Mouse (Mus musculus): ENCODE results near the gene D1Pas1. TPM values are rescaled to one million over a fixed set of nuclear protein-coding genes. Genes with fewer than 3 reads are reported as not detected.

Gene D1Pas1
- polyA plus RNA-seq (2016; fragmentation: Nextera tagmentation; extraction: Ambion mirVana), result 0.09 and 0.16 TPM in 2 replicates

DNA sequence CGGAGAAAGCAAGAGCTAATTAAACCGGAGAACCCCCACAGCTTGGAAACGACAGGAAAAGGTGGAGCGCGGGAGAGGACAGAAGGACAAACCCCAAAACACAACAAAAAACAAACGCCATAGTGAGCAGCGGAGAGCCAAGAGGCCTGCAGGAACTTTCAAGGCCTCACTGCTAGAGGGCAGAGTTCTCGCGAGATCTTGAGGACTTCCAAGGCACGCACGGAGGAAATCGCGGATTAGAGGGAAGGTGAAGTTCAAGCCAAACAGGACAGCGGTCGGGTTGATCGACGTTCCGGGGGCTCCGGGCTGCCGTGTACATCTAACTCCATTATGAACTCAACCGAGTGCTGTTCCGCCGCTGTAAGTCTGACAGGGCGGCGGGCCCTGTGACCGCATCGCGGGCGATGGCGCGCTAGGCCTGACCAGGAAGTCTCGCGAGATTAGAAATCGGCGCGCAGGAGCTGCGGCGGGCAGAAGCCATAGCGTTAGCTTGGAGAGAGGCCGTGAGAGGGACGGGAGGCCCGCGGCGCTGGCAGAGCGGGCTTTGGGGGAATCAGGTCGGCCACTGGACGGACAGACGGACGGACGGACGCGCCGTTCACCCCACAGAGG is at the start of gene D1Pas1:
TSS of gene D1Pas1 (plus strand) at position 216 of the 612 bp plus-strand sequence.
- Histone ChIP-seq H3K9me3 (replicated peaks) (peaks cover 17% of the 10 kb centered on the region; the same call in 1 of the 2 replicates), H3K36me3 (peaks cover 4% of the 10 kb centered on the region; the same call in 1 of the 2 replicates), H3K27ac (no peak within 1 kb of the TSS), H3K27me3 (ENCODE audit: low read depth, poor library complexity, severe bottlenecking) (no peaks in the 10 kb centered on the region), H3K4me3 (0 out of 2 replicates have a peak within 1 kb of the TSS, but pooled peaks have one; percentile 4), H3K4me1 (no peaks in the 10 kb centered on the region)
- DNase-seq (ENCODE audit: low spot score), result no peak
- 72% methylated on average over 53 of the region's 53 CpGs for WGBS

DNA sequence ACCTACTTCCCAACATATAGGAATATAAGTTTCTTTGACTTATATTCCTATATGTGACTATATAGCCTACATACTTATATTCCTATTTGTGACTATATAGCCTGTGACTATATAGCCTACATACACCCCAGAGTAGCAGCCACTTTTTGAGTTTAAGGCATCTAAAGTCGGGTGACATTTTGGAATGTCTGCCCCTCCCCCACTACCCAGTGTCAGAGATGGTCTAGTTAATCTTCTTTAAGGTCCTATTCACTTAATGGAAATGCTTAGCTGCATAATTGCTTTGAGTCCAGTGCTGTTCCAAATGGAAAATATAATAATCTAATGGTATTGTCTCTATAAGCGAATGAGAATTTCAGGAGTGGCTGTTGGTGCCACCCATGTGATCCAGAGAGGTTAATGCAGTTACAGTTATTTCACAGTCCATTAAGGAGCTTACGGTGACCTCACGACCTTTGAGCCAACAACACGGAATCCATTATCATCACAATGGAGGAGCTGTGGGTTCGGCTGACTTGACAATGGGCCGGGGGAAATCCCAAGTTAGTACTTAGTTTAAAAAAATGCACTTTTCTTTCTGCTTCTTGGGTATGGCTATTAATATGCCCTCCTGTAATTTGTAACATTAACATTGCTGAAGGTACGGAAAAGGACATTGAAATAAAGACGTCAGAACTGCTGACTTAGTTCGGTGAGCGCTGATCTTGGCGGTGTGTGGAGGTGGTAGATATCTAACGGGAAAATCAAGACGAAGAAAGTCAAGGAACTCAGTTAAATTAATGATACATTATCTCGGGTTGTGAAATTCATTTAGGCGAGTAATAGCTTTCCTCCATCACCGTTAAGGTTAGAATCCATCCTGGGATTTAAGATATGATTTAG is 44.5 kb upstream of the D1Pas1 start:
- no peak for DNase-seq (ENCODE audit: low spot score)
- Histone ChIP-seq H3K4me1 (peaks cover 6% of the 10 kb centered on the region), H3K36me3 (no peaks in the 10 kb centered on the region), H3K4me3 (no peak overlapping the region), H3K27me3 (ENCODE audit: low read depth, poor library complexity, severe bottlenecking) (no peaks in the 10 kb centered on the region), H3K27ac (no peak overlapping the region), H3K9me3 (replicated peaks) (no peaks in the 10 kb centered on the region)
- WGBS, result 43% methylated on average over 17 of the region's 17 CpGs

GRCm38 (mm10) chr1:186924027-186924426 is 43.2 kb upstream of the D1Pas1 start:
- Histone ChIP-seq H3K36me3 (no peaks in the 10 kb centered on the region), H3K27ac (no peak overlapping the region), H3K4me1 (peaks cover 6% of the 10 kb centered on the region), H3K4me3 (no peak overlapping the region), H3K27me3 (ENCODE audit: low read depth, poor library complexity, severe bottlenecking) (no peaks in the 10 kb centered on the region), H3K9me3 (replicated peaks) (no peaks in the 10 kb centered on the region)
- DNase-seq (ENCODE audit: low spot score), result no peak
- 74% methylated on average over 12 of the region's 12 CpGs for WGBS

DNA sequence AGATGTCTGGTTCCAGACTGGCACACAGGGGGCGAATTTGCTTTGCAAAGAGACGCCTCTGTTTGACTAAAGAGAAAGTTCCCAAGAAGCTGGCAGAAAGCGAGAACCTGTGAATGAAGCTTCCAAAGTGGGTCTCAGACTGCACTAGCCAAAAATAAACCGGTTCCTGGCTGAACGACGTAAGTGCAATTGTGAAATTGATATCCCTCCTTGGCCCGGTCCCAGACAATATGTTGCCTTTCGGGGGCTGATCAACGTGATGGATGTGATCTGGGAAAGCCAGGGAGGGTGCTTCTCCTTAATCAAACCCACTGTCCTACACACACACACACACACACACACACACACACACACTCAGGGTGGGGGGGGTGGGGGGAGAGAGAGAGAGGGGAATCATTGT is 41.8 kb upstream of the D1Pas1 start:
- WGBS, result 64% methylated on average over 9 of the region's 9 CpGs
- no peak for DNase-seq (ENCODE audit: low spot score)
- Histone ChIP-seq H3K27ac (no peak overlapping the region), H3K4me3 (no peak overlapping the region), H3K36me3 (no peaks in the 10 kb centered on the region), H3K9me3 (replicated peaks) (no peaks in the 10 kb centered on the region), H3K4me1 (peaks cover 6% of the 10 kb centered on the region), H3K27me3 (ENCODE audit: low read depth, poor library complexity, severe bottlenecking) (no peaks in the 10 kb centered on the region)

DNA sequence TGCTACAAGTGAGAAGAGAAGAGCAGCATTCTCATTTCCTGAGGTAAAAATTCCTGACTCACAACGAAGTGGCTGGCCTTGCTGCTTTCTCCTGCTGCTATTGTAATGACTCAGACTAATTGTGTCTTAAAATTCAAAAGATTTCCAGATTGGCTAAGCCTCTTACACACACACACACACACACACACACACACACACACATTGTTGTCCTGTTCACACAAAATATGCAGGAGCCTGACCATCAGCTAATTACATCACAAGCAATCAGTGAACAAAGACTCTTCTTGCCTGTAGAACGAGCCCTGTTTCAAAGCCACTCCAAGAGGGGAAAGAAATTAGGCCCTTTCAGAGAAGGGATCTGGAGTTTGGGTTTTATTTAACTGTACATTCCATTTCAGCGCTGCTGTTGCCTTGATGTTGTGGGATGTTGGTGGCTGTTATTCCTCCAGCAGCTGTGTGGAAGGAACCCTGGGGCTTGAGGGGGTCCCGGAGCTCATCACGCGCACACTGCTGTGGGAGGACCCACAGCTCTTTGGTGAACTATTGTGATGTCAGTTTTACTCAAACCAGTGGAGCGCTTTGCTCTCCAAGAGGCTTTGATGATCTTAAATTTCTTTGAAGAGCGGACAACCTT is 40.8 kb upstream of the D1Pas1 start:
- Histone ChIP-seq H3K27me3 (ENCODE audit: low read depth, poor library complexity, severe bottlenecking) (no peaks in the 10 kb centered on the region), H3K4me3 (no peak overlapping the region), H3K9me3 (replicated peaks) (no peaks in the 10 kb centered on the region), H3K27ac (no peak overlapping the region), H3K36me3 (no peaks in the 10 kb centered on the region), H3K4me1 (peaks cover 6% of the 10 kb centered on the region)
- 66% methylated on average over 8 of the region's 8 CpGs for whole genome bisulfite sequencing
- no peak for DNase-seq (ENCODE audit: low spot score)

DNA sequence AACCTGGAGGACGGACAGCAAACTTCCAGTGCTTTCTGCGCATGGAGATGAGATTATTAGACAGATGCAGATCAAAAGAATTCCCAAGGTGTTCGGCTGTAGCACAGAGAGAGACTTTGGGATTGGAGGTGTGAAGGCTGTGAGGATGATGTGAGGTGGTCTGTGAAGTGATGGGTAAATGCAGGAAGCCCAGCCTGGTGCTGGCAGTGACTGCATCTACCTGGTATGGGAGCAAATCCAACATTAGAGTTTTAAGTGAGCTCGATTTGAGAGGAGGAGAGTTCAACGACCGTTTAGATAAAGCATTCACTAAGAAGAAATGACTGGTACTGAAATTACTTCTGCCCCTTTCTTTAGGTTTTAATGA is 40.3 kb upstream of the D1Pas1 start:
- no peak overlapping the region for H3K27ac ChIP-seq
- H3K4me3 ChIP-seq, result no peak overlapping the region
- WGBS, result 86% methylated on average over 6 of the region's 6 CpGs
- no peak for DNase-seq (ENCODE audit: low spot score)
- H3K27me3 ChIP-seq (ENCODE audit: low read depth, poor library complexity, severe bottlenecking), result no peaks in the 10 kb centered on the region
- H3K9me3 ChIP-seq (replicated peaks), result no peaks in the 10 kb centered on the region
- peaks cover 6% of the 10 kb centered on the region for H3K4me1 ChIP-seq
- no peaks in the 10 kb centered on the region for H3K36me3 ChIP-seq

- DNase-seq (ENCODE audit: low spot score), result no peak
- Histone ChIP-seq H3K27ac (no peak overlapping the region), H3K36me3 (no peaks in the 10 kb centered on the region), H3K4me1 (peaks cover 6% of the 10 kb centered on the region), H3K27me3 (ENCODE audit: low read depth, poor library complexity, severe bottlenecking) (no peaks in the 10 kb centered on the region), H3K9me3 (replicated peaks) (no peaks in the 10 kb centered on the region), H3K4me3 (no peak overlapping the region)
- WGBS, result 82% methylated on average over 4 of the region's 4 CpGs
Observed at GRCm38 (mm10) chr1:186927494-186927893, 39.7 kb upstream of the D1Pas1 start.

GRCm38 (mm10) chr1:186930160-186930887 is 36.9 kb upstream of the D1Pas1 start:
- DNase-seq (ENCODE audit: low spot score), result no peak
- Histone ChIP-seq H3K4me3 (no peak overlapping the region), H3K27me3 (ENCODE audit: low read depth, poor library complexity, severe bottlenecking) (no peaks in the 10 kb centered on the region), H3K27ac (no peak overlapping the region), H3K9me3 (replicated peaks) (no peaks in the 10 kb centered on the region), H3K36me3 (no peaks in the 10 kb centered on the region), H3K4me1 (peaks cover 6% of the 10 kb centered on the region)
- 86% methylated on average over 13 of the region's 13 CpGs for WGBS

- Histone ChIP-seq H3K4me3 (no peak overlapping the region), H3K9me3 (replicated peaks) (no peaks in the 10 kb centered on the region), H3K27ac (no peak overlapping the region), H3K4me1 (peaks cover 6% of the 10 kb centered on the region), H3K36me3 (no peaks in the 10 kb centered on the region), H3K27me3 (ENCODE audit: low read depth, poor library complexity, severe bottlenecking) (no peaks in the 10 kb centered on the region)
- no peak for DNase-seq (ENCODE audit: low spot score)
- 87% methylated on average over 6 of the region's 6 CpGs for WGBS
Observed at GRCm38 (mm10) chr1:186930888-186931233, 36.4 kb upstream of the D1Pas1 start.

DNA sequence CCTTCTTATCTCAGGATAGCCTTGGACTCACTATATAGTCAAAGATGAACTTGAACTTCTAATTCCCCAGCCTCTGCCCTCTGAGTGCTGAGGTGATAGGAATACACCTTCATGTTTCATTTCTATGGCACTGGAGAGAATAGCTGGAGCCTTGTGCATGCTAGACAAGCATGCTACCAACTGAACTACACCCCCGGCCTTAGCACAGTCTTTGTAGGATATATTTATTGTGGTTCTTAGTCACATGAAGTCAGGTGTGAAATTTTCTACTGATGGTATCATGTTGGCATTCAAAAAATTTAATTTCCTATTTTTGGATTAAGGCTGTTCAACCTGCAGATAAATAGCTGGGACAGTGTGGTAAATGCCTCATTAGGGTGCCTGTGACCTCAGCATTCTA is 33.0 kb upstream of the D1Pas1 start:
- H3K4me3 ChIP-seq, result no peak overlapping the region
- no peaks in the 10 kb centered on the region for H3K4me1 ChIP-seq
- DNase-seq (ENCODE audit: low spot score), result no peak
- no peaks in the 10 kb centered on the region for H3K36me3 ChIP-seq
- H3K27ac ChIP-seq, result no peak overlapping the region
- no peaks in the 10 kb centered on the region for H3K27me3 ChIP-seq (ENCODE audit: low read depth, poor library complexity, severe bottlenecking)
- H3K9me3 ChIP-seq (replicated peaks), result no peaks in the 10 kb centered on the region
- 95% methylated on average over 1 of the region's 1 CpGs for WGBS

DNA sequence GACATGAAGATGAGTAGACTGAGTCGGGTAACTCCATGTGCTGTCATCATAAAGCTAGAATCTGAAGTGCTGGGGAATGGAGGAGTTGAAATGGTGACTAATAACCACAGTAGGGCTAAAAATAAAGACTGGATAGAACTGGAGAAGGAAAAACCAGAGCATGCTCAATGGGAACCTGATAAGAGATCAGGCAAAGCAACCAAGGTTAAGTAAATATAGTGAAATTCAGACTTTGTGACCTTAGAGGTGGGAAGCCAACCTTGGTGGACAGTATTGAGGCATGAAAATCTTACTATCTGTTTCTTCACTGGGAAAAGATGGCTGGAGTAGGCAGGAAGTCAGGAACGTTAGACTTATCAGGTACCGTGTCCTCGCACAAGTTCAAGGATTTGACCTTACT is 14.8 kb upstream of the D1Pas1 start:
- Histone ChIP-seq H3K4me3 (no peak overlapping the region), H3K9me3 (replicated peaks) (no peaks in the 10 kb centered on the region), H3K27me3 (ENCODE audit: low read depth, poor library complexity, severe bottlenecking) (no peaks in the 10 kb centered on the region), H3K4me1 (no peaks in the 10 kb centered on the region), H3K36me3 (no peaks in the 10 kb centered on the region), H3K27ac (no peak overlapping the region)
- no peak for DNase-seq (ENCODE audit: low spot score)
- WGBS, result 85% methylated on average over 4 of the region's 4 CpGs

GRCm38 (mm10) chr1:186954591-186954990 is 12.6 kb upstream of the D1Pas1 start:
- no peaks in the 10 kb centered on the region for H3K9me3 ChIP-seq (replicated peaks)
- H3K27ac ChIP-seq, result no peak overlapping the region
- no peaks in the 10 kb centered on the region for H3K36me3 ChIP-seq
- H3K4me3 ChIP-seq, result no peak overlapping the region
- DNase-seq (ENCODE audit: low spot score), result no peak
- H3K27me3 ChIP-seq (ENCODE audit: low read depth, poor library complexity, severe bottlenecking), result no peaks in the 10 kb centered on the region
- WGBS, result 94% methylated on average over 4 of the region's 4 CpGs
- H3K4me1 ChIP-seq, result no peaks in the 10 kb centered on the region

Data from limb, embryonic 10.5 days (tissue).